Mouse (Mus musculus): ENCODE data around the gene Dpp6. TPM values are rescaled to one million over a fixed set of nuclear protein-coding genes. Genes with fewer than 3 reads are reported as not detected.
A peak's percentile ranks its signal among the peaks of the same experiment; 100 is the strongest.

Gene Dpp6
- polyA plus RNA-seq, 1 experiment from 2014 or later: 0.76 TPM

DNA sequence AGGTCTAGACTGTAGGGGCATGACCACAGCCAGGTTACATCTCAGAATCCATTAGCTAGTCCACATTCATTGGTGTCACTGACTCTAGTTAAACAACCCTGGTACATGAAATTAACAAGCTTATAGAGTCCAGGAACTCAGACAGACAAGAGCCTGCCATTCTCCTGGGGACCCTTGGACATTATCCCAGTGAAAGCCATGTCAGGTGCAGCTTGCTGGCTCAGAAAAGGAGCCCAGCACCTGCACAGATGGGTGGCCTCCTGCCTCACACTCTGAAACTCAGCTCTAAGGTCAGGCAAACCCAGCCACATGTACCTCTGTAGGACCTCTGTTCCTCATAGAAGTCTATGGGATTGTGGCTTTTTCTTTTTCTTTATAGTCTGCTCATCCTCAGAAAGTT, 701.7 kb downstream of the Dpp6 start:
- no peak for ATAC-seq
- TF ChIP-seq CTCF (IDR thresholded peaks at IDR 0.05; ENCODE audit: low read depth): no peak

GRCm38 (mm10) chr5:27526906-27527305, 709.9 kb downstream of the Dpp6 start:
- Histone ChIP-seq H3K9me3 (ENCODE audit: control insufficient read depth) (no peaks in the 10 kb centered on the region), H3K4me2 (replicated peaks; ENCODE audit: low read depth) (no peak overlapping the region), H3K4me3 (ENCODE audit: low read depth, low read length) (no peak overlapping the region), H3K36me3 (ENCODE audit: control insufficient read depth, insufficient read depth) (no peaks in the 10 kb centered on the region), H3K9ac (ENCODE audit: low read depth, low read length) (no peak overlapping the region), H3K27ac (ENCODE audit: low read depth, low read length) (no peak overlapping the region), H3K27me3 (replicated peaks; ENCODE audit: control insufficient read depth, insufficient read depth, low read length) (no peaks in the 10 kb centered on the region), H3K4me1 (replicated peaks; ENCODE audit: control insufficient read depth, insufficient read depth, low read length) (no peaks in the 10 kb centered on the region)
- TF ChIP-seq CTCF (IDR thresholded peaks at IDR 0.05; ENCODE audit: low read depth): no peak
- ATAC-seq: no peak
- WGBS: 80% methylated on average over 1 of the region's 1 CpGs

More for the DNA sequence above, 701.7 kb downstream of the Dpp6 start:
- Histone ChIP-seq H3K9me3 (ENCODE audit: control insufficient read depth) (no peaks in the 10 kb centered on the region), H3K4me2 (replicated peaks; ENCODE audit: low read depth) (no peak overlapping the region), H3K27ac (ENCODE audit: low read depth, low read length) (no peak overlapping the region), H3K27me3 (replicated peaks; ENCODE audit: control insufficient read depth, insufficient read depth, low read length) (no peaks in the 10 kb centered on the region), H3K4me1 (replicated peaks; ENCODE audit: control insufficient read depth, insufficient read depth, low read length) (no peaks in the 10 kb centered on the region), H3K4me3 (ENCODE audit: low read depth, low read length) (no peak overlapping the region), H3K9ac (ENCODE audit: low read depth, low read length) (no peak overlapping the region), H3K36me3 (ENCODE audit: control insufficient read depth, insufficient read depth) (no peaks in the 10 kb centered on the region)

GRCm38 (mm10) chr5:27544816-27545270, 727.8 kb downstream of the Dpp6 start:
- H3K27me3 ChIP-seq (replicated peaks; ENCODE audit: control insufficient read depth, insufficient read depth, low read length): no peaks in the 10 kb centered on the region
- no peaks in the 10 kb centered on the region for H3K9me3 ChIP-seq (ENCODE audit: control insufficient read depth)
- no peak overlapping the region for H3K4me3 ChIP-seq (ENCODE audit: low read depth, low read length)
- no peak for ATAC-seq
- peak; percentile 60 for TF ChIP-seq CTCF (IDR thresholded peaks at IDR 0.05; ENCODE audit: low read depth)
- no peak overlapping the region for H3K4me2 ChIP-seq (replicated peaks; ENCODE audit: low read depth)
- no peak overlapping the region for H3K9ac ChIP-seq (ENCODE audit: low read depth, low read length)
- H3K36me3 ChIP-seq (ENCODE audit: control insufficient read depth, insufficient read depth): no peaks in the 10 kb centered on the region
- H3K27ac ChIP-seq (ENCODE audit: low read depth, low read length): no peak overlapping the region
- no peaks in the 10 kb centered on the region for H3K4me1 ChIP-seq (replicated peaks; ENCODE audit: control insufficient read depth, insufficient read depth, low read length)
- WGBS: 7% methylated on average over 2 of the region's 2 CpGs

DNA sequence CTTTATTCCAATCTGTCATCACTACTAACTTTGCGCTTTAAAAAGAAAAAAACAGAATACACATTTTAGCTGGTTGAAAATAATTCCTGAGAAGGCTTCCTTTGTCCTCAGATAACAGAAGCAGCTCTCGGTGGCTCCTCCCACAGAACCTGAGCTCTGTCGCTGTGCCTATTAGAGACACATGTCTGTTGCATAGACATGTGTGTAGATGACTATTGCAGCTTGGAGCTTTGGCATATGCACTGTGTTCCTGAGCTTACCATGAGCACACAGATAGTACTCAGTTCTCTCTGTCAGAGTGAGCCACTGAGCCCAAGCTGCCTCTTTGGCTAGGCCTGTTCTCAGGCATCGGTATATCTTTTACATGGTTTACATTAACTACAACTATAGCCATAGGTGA, 732.3 kb downstream of the Dpp6 start:
- no peak overlapping the region for H3K4me2 ChIP-seq (replicated peaks; ENCODE audit: low read depth)
- H3K9ac ChIP-seq (ENCODE audit: low read depth, low read length): no peak overlapping the region
- no peaks in the 10 kb centered on the region for H3K36me3 ChIP-seq (ENCODE audit: control insufficient read depth, insufficient read depth)
- no peak for ATAC-seq
- no peaks in the 10 kb centered on the region for H3K4me1 ChIP-seq (replicated peaks; ENCODE audit: control insufficient read depth, insufficient read depth, low read length)
- no peak for TF ChIP-seq CTCF (IDR thresholded peaks at IDR 0.05; ENCODE audit: low read depth)
- WGBS: 82% methylated on average over 4 of the region's 4 CpGs
- no peaks in the 10 kb centered on the region for H3K27me3 ChIP-seq (replicated peaks; ENCODE audit: control insufficient read depth, insufficient read depth, low read length)
- no peak overlapping the region for H3K27ac ChIP-seq (ENCODE audit: low read depth, low read length)
- H3K9me3 ChIP-seq (ENCODE audit: control insufficient read depth): no peaks in the 10 kb centered on the region
- H3K4me3 ChIP-seq (ENCODE audit: low read depth, low read length): no peak overlapping the region

DNA sequence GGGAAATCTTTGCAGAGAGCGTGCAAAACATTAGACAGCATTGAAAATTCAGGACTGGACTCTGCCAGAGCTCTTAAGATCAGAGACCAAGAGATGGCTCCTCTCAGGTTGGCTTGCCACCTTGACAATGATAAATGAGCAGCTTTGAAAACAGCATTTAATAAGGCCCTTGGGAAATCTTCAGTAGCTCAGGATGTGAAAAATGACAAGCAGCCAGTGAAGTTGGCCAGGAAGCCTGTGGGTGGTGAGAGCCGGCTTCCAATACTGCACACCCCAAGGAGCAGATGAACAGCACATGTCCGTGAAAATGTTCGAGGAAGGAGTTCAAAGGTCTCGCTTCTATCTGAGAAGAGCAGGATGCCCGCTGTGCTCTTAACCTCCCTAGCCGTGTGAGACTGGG, 748.7 kb downstream of the Dpp6 start:
- no peak overlapping the region for H3K27ac ChIP-seq (ENCODE audit: low read depth, low read length)
- H3K27me3 ChIP-seq (replicated peaks; ENCODE audit: control insufficient read depth, insufficient read depth, low read length): no peaks in the 10 kb centered on the region
- no peak for TF ChIP-seq CTCF (IDR thresholded peaks at IDR 0.05; ENCODE audit: low read depth)
- ATAC-seq: no peak
- no peak overlapping the region for H3K4me3 ChIP-seq (ENCODE audit: low read depth, low read length)
- no peak overlapping the region for H3K4me2 ChIP-seq (replicated peaks; ENCODE audit: low read depth)
- H3K9ac ChIP-seq (ENCODE audit: low read depth, low read length): no peak overlapping the region
- no peaks in the 10 kb centered on the region for H3K9me3 ChIP-seq (ENCODE audit: control insufficient read depth)
- WGBS: 59% methylated on average over 7 of the region's 7 CpGs
- H3K36me3 ChIP-seq (ENCODE audit: control insufficient read depth, insufficient read depth): no peaks in the 10 kb centered on the region
- no peaks in the 10 kb centered on the region for H3K4me1 ChIP-seq (replicated peaks; ENCODE audit: control insufficient read depth, insufficient read depth, low read length)

DNA sequence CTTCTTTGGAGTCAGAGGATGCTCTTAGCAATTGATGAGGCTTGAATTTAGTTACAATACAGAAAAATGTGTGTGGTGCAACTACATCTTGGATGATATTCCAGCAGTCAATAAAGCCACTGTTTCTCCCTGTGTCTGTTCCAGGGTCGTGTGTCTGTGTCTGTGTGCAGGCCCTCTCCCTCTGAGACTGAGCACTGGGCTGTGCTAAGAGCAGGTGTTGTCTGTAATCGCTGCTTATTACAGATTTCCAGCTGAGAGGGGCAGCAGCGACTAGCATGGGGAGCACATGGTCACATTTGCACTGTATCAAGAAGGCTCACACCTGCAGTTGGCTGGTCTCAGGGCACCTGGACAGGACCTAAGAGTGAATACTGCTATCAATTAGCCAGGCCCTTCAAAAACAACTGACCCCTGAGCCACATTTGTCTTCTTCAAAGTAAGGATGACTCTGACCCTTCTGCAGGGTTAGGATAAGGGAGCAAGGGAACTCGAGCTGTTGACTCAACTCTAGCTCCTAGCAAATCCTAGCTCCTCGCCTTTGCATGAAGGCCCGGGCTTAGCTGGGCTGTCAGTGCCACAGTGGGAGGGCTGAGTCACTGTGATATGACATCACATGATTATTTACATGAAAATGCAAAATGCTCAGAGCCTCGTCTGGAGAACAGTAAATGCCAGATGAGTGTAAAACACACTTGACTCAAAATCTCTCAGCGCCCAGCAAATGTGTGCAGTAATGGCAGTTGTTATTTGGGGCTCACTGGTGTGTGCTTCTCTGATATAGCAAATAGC, 771.2 kb downstream of the Dpp6 start:
- Histone ChIP-seq H3K4me2 (replicated peaks; ENCODE audit: low read depth) (no peak overlapping the region), H3K9ac (ENCODE audit: low read depth, low read length) (no peak overlapping the region), H3K36me3 (ENCODE audit: control insufficient read depth, insufficient read depth) (no peaks in the 10 kb centered on the region), H3K27me3 (replicated peaks; ENCODE audit: control insufficient read depth, insufficient read depth, low read length) (no peaks in the 10 kb centered on the region), H3K4me1 (replicated peaks; ENCODE audit: control insufficient read depth, insufficient read depth, low read length) (no peaks in the 10 kb centered on the region), H3K4me3 (ENCODE audit: low read depth, low read length) (no peak overlapping the region), H3K27ac (ENCODE audit: low read depth, low read length) (no peak overlapping the region), H3K9me3 (ENCODE audit: control insufficient read depth) (no peaks in the 10 kb centered on the region)
- WGBS: 58% methylated on average over 8 of the region's 8 CpGs
- ATAC-seq: no peak
- TF ChIP-seq CTCF (IDR thresholded peaks at IDR 0.05; ENCODE audit: low read depth): no peak

Measured in intestine, postnatal 0 days (tissue).